Comparison of ENCODE assay signal across 8 mouse cellular contexts in the genomic region with DNA sequence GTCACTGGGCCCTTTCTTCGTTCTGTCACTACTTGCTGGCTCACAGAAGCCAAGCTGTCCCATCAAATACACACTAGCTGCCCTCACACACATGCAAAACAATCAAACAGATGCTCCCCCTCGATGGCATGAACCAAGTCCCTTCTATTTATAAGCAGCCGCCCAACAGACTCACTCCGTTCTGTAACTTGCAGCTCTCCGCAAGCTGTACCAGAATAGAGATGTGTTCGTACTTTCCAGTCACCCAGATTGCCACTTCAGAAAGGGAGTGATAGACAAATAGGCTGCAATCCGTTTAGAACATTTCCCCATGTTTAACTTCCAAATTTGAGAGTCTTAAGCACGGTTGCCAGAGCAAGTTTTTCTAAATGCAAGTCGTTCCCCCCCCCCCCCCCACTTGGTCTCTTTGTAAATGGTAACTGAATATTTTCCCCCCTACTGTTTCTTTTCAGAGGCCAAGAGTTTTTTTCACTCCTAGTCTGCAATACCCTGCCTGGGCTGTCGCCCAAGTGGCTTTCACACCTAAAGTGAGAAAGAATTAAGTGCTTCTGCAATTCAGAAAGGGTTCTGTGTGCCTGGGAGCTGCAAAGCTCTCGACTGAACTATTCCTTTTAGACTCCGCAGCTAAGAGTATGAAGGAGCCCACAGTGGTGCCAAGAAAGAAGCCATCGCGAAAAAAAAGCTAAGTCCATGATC.
A peak's percentile ranks its signal among the peaks of the same experiment; 100 is the strongest.
DNase-seq lines count a peak whose midpoint lies in the region; ATAC-seq and TF ChIP-seq lines count a peak whose summit lies in the region.

No protein-coding gene starts in this region.

- H3K36me3 ChIP-seq in forebrain, postnatal 0 days (ENCODE audit: insufficient read depth), result no peaks in the 10 kb centered on the region
- H3K36me3 ChIP-seq in neural tube, embryonic 12.5 days, result no peaks in the 10 kb centered on the region

- 0 out of 2 replicates have a peak overlapping the region, but pooled peaks have one; percentile 60 for H3K27ac ChIP-seq in forebrain, postnatal 0 days (ENCODE audit: low read depth, low read length)
- H3K27ac ChIP-seq in neural tube, embryonic 12.5 days, result no peak overlapping the region

- no peak overlapping the region for H3K4me3 ChIP-seq in forebrain, postnatal 0 days (ENCODE audit: low read depth, low read length)
- H3K4me3 ChIP-seq in neural tube, embryonic 12.5 days, result no peak overlapping the region

- WGBS in forebrain, postnatal 0 days, result 7% methylated on average over 14 of the region's 14 CpGs
- WGBS in neural tube, embryonic 12.5 days, result 22% methylated on average over 14 of the region's 14 CpGs

- no peak overlapping the region for H3K9ac ChIP-seq in forebrain, postnatal 0 days
- no peak overlapping the region for H3K9ac ChIP-seq in neural tube, embryonic 12.5 days

- H3K27me3 ChIP-seq in forebrain, postnatal 0 days (ENCODE audit: insufficient read depth, low read length), result no peaks in the 10 kb centered on the region
- H3K27me3 ChIP-seq in neural tube, embryonic 12.5 days (replicated peaks), result no peaks in the 10 kb centered on the region

- peak; percentile 55 for DNase-seq in heart, adult 11 months
- no peak for DNase-seq in heart, adult 18-20 months
- peak; percentile 90 for DNase-seq in forebrain, postnatal 0 days
- peak; percentile 48 for DNase-seq in left cerebral cortex, adult 11 months (ENCODE audit: low spot score)
- no peak for DNase-seq in thymus, adult 18-20 months
- DNase-seq in spleen, adult 18-20 months, result no peak
- DNase-seq in c-Kit-positive CD71-positive TER-119-positive erythroid progenitor cells, embryonic 14.5 days (ENCODE audit: low spot score), result no peak

- H3K4me1 ChIP-seq in forebrain, postnatal 0 days (ENCODE audit: insufficient read depth), result no peaks in the 10 kb centered on the region
- H3K4me1 ChIP-seq in neural tube, embryonic 12.5 days, result peaks cover 7% of the 10 kb centered on the region; the same call in 1 of the 2 replicates

- H3K4me2 ChIP-seq in forebrain, postnatal 0 days (ENCODE audit: low read depth), result peak overlapping the region; percentile 13; the same call in 1 of the 2 replicates
- H3K4me2 ChIP-seq in neural tube, embryonic 12.5 days (replicated peaks), result 0 out of 2 replicates have a peak overlapping the region, but pooled peaks have one; percentile 12

- no peaks in the 10 kb centered on the region for H3K9me3 ChIP-seq in forebrain, postnatal 0 days (ENCODE audit: low read length)
- H3K9me3 ChIP-seq in neural tube, embryonic 12.5 days, result no peaks in the 10 kb centered on the region

- peak; percentile 94 for ATAC-seq in forebrain, postnatal 0 days
- peak; percentile 83 for ATAC-seq in neural tube, embryonic 12.5 days (ENCODE audit: low FRiP score, low read depth)

- no peak for TF ChIP-seq CTCF in forebrain, postnatal 0 days (IDR thresholded peaks at IDR 0.05; ENCODE audit: low read depth)

Comparison
In these comparisons a context has a peak if more than half of its experiments do, and no peak if none do; other contexts are left out.
1. DNase-seq: peak in heart, adult 11 months (single experiment), forebrain, postnatal 0 days (single experiment) and left cerebral cortex, adult 11 months (single experiment); none in heart, adult 18-20 months (0 of 2), thymus, adult 18-20 months (0 of 2), spleen, adult 18-20 months (0 of 2) and c-Kit-positive CD71-positive TER-119-positive erythroid progenitor cells, embryonic 14.5 days (single experiment).